Comparison of ENCODE assay signal across 8 mouse cellular contexts in genomic region chr15:98917091-98917490, GRCm38 (mm10). TPM values are rescaled to one million over a fixed set of nuclear protein-coding genes. Genes with fewer than 3 reads are reported as not detected.
A peak's percentile ranks its signal among the peaks of the same experiment; 100 is the strongest.
DNase-seq lines count a peak whose midpoint lies in the region; ATAC-seq and TF ChIP-seq lines count a peak whose summit lies in the region.

No protein-coding gene starts in this region.

- H3K36me3 ChIP-seq in thymus, adult 2 months (ENCODE audit: control insufficient read depth, insufficient read depth, low read length) = peaks cover 17% of the 10 kb centered on the region
- peaks cover 6% of the 10 kb centered on the region; the same call in 1 of the 2 replicates for H3K36me3 ChIP-seq in hindbrain, embryonic 11.5 days (ENCODE audit: control insufficient read depth, insufficient read depth, low read length)

- TF ChIP-seq CTCF in thymus, adult 2 months (IDR thresholded peaks at IDR 0.05; ENCODE audit: borderline replicate concordance, control insufficient read depth, extremely low read depth, insufficient read depth, low read length, poor library complexity) = no peak

- ATAC-seq in hindbrain, embryonic 11.5 days (ENCODE audit: low FRiP score) = peak; percentile 1; the same call in 1 of the 2 replicates
- no peak for ATAC-seq in monocyte, adult 5-6 weeks (replicated peaks; ENCODE audit: insufficient number of reproducible peaks, low FRiP score, low TSS enrichment, poor library complexity, severe bottlenecking)

- H3K4me1 ChIP-seq in thymus, adult 2 months (replicated peaks; ENCODE audit: control insufficient read depth, insufficient read depth, low read length) = peaks cover 18% of the 10 kb centered on the region
- H3K4me1 ChIP-seq in hindbrain, embryonic 11.5 days (replicated peaks; ENCODE audit: control insufficient read depth, insufficient read depth, low read length) = peaks cover 6% of the 10 kb centered on the region; the same call in 1 of the 2 replicates

- peak overlapping the region; percentile 23; the same call in 1 of the 2 replicates for H3K27ac ChIP-seq in thymus, adult 2 months (ENCODE audit: control insufficient read depth, insufficient read depth, low read length)
- H3K27ac ChIP-seq in hindbrain, embryonic 11.5 days (ENCODE audit: low read depth, low read length) = peak overlapping the region; percentile 93; the same call in 1 of the 2 replicates

- H3K27me3 ChIP-seq in thymus, adult 2 months (ENCODE audit: control insufficient read depth, insufficient read depth, low read length) = no peaks in the 10 kb centered on the region
- H3K27me3 ChIP-seq in hindbrain, embryonic 11.5 days (ENCODE audit: control insufficient read depth, insufficient read depth, low read length) = no peaks in the 10 kb centered on the region

- under 1% methylated on average over 14 of the region's 14 CpGs for WGBS in thymus, adult 2 months
- under 1% methylated on average over 14 of the region's 14 CpGs for WGBS in hindbrain, embryonic 11.5 days

- no peak for TF ChIP-seq POLR2A in thymus, adult 2 months (IDR thresholded peaks at IDR 0.05; ENCODE audit: control insufficient read depth, extremely low read depth, insufficient read depth, low read length, poor library complexity)

- H3K4me2 ChIP-seq in hindbrain, embryonic 11.5 days (replicated peaks; ENCODE audit: low read depth, low read length) = peak overlapping the region; percentile 69

- H3K4me3 ChIP-seq in thymus, adult 2 months (ENCODE audit: control insufficient read depth, insufficient read depth, low read length) = peak overlapping the region; percentile 90
- peak overlapping the region; percentile 80 for H3K4me3 ChIP-seq in hindbrain, embryonic 11.5 days (ENCODE audit: low read depth, low read length)

- peak overlapping the region; percentile 79 for H3K9ac ChIP-seq in hindbrain, embryonic 11.5 days (ENCODE audit: low read depth, low read length)

- DNase-seq in adrenal gland, postnatal 10 days = peak; percentile 44
- no peak for DNase-seq in adrenal gland, adult 2 months
- no peak for DNase-seq in thymus, adult 2 months
- no peak for DNase-seq in thymus, postnatal 4 days
- no peak for DNase-seq in hindbrain, embryonic 11.5 days (ENCODE audit: low spot score)
- DNase-seq in lung, postnatal 36 days = peak; percentile 48
- no peak for DNase-seq in frontal cortex, postnatal 36 days (ENCODE audit: low spot score in 2 of 2)

- no peaks in the 10 kb centered on the region for H3K9me3 ChIP-seq in hindbrain, embryonic 11.5 days (ENCODE audit: control insufficient read depth, low read length)

RNA-seq across cellular contexts. Expression of gene Lmbr1l, which starts 0.9 kb away (rescaled TPM):
- total RNA-seq in adrenal gland, postnatal 10 days (2021) = 10 to 100 TPM; 17.7 to 27.7 TPM
- 10 to 100 TPM; 11.5 to 14.2 TPM for total RNA-seq in adrenal gland, adult 2 months (2021)
- polyA plus RNA-seq in adrenal gland, adult 2 months (2012; rRNA removed) = 36.3 and 58.5 TPM in 2 replicates
- 390 and 404 TPM in 2 replicates for polyA plus RNA-seq in thymus, adult 2 months (2012; rRNA removed)
- polyA plus RNA-seq in hindbrain, embryonic 11.5 days (2014; fragmentation: Nextera tagmentation; extraction: Ambion mirVana) = 9.4 and 13.4 TPM in 2 replicates
- 54.7 to 97.4 TPM (median 92.2 TPM) in 3 replicates for total RNA-seq in monocyte, adult 5-6 weeks (2017)

RNA-seq across cellular contexts. Expression of gene Tuba1b, which starts 17.3 kb away (rescaled TPM):
- total RNA-seq in adrenal gland, postnatal 10 days (2021) = 100 to 1,000 TPM; 329 to 414 TPM
- 100 to 1,000 TPM; 235 to 261 TPM for total RNA-seq in adrenal gland, adult 2 months (2021)
- polyA plus RNA-seq in adrenal gland, adult 2 months (2012; rRNA removed) = 616 and 725 TPM in 2 replicates
- 3,866 and 5,106 TPM in 2 replicates for polyA plus RNA-seq in thymus, adult 2 months (2012; rRNA removed)
- polyA plus RNA-seq in hindbrain, embryonic 11.5 days (2014; fragmentation: Nextera tagmentation; extraction: Ambion mirVana) = 1,792 and 1,905 TPM in 2 replicates
- 86.5 to 154 TPM (median 137 TPM) in 3 replicates for total RNA-seq in monocyte, adult 5-6 weeks (2017)

RNA-seq across cellular contexts. Expression of gene Dhh, which starts 18.8 kb away (rescaled TPM):
- total RNA-seq in adrenal gland, postnatal 10 days (2021) = 1 to 10 TPM; 2.6 to 3.2 TPM
- total RNA-seq in adrenal gland, adult 2 months (2021) = 1 to 10 TPM; 2.3 to 3.5 TPM
- 3.1 and 3.8 TPM in 2 replicates for polyA plus RNA-seq in adrenal gland, adult 2 months (2012; rRNA removed)
- 1.1 and 2.6 TPM in 2 replicates for polyA plus RNA-seq in thymus, adult 2 months (2012; rRNA removed)
- 0.56 and 0.68 TPM in 2 replicates for polyA plus RNA-seq in hindbrain, embryonic 11.5 days (2014; fragmentation: Nextera tagmentation; extraction: Ambion mirVana)
- total RNA-seq in monocyte, adult 5-6 weeks (2017) = 0.19 TPM in 1 of 3 replicates, not detected in the others

RNA-seq across cellular contexts. Expression of gene Rhebl1, which starts 22.8 kb away (rescaled TPM):
- total RNA-seq in adrenal gland, postnatal 10 days (2021) = 1 to 10 TPM; 2.6 to 4.5 TPM
- 1 to 10 TPM in 1 of 2 experiments, under 1 TPM in 1; 0.69 to 3.6 TPM for total RNA-seq in adrenal gland, adult 2 months (2021)
- polyA plus RNA-seq in adrenal gland, adult 2 months (2012; rRNA removed) = 1.3 and 2.0 TPM in 2 replicates
- polyA plus RNA-seq in thymus, adult 2 months (2012; rRNA removed) = 8.0 and 9.8 TPM in 2 replicates
- 13.4 and 17.8 TPM in 2 replicates for polyA plus RNA-seq in hindbrain, embryonic 11.5 days (2014; fragmentation: Nextera tagmentation; extraction: Ambion mirVana)
- total RNA-seq in monocyte, adult 5-6 weeks (2017) = 6.0 to 15.1 TPM (median 14.2 TPM) in 3 replicates

RNA-seq across cellular contexts. Expression of gene Gm49450, which starts 36.3 kb away (rescaled TPM):
- total RNA-seq in adrenal gland, postnatal 10 days (2021) = not detected
- 10 to 100 TPM in 1 of 2 experiments, not detected in 1; 10.9 TPM for total RNA-seq in adrenal gland, adult 2 months (2021)
- 49.5 and 126 TPM in 2 replicates for polyA plus RNA-seq in adrenal gland, adult 2 months (2012; rRNA removed)
- 82.1 and 153 TPM in 2 replicates for polyA plus RNA-seq in thymus, adult 2 months (2012; rRNA removed)
- not detected in 2 replicates for polyA plus RNA-seq in hindbrain, embryonic 11.5 days (2014; fragmentation: Nextera tagmentation; extraction: Ambion mirVana)
- total RNA-seq in monocyte, adult 5-6 weeks (2017) = 12.2 to 56.4 TPM in 2 of 3 replicates, not detected in the other

Comparison
In these comparisons a context has a peak if more than half of its experiments do, and no peak if none do; other contexts are left out.
1. DNase-seq: peak in adrenal gland, postnatal 10 days (single experiment) and lung, postnatal 36 days (single experiment); none in adrenal gland, adult 2 months (single experiment), thymus, adult 2 months (single experiment), thymus, postnatal 4 days (single experiment), hindbrain, embryonic 11.5 days (single experiment) and frontal cortex, postnatal 36 days (0 of 2).